Mouse (Mus musculus): ENCODE results near the gene Ctnnb1.

DNA sequence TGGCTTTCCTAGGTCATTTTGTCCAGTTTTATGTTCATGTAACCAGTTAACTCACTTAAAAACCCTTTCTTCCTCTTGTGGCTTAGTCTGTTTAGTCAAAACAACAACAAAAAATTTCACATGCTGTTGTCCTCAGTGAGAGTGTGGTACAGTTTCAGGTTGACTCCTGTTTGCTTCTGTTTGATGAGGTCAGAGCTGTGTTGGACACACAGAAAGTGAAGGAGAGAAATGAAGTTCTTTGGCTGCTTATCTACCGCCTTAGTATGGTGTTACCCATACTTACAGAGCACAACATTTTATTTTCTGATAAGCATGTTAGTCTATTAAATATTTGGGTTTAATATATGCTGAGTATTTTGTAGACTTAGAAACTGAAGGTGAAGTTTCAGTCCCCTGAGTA lies 14.7 kb downstream of the Ctnnb1 start:
- TF ChIP-seq POLR2A (IDR thresholded peaks at IDR 0.05; ENCODE audit: borderline replicate concordance, extremely low read depth, insufficient read depth, insufficient read length, poor library complexity, severe bottlenecking) (no peak), CTCF (IDR thresholded peaks at IDR 0.05; ENCODE audit: borderline replicate concordance, extremely low read depth, insufficient read depth, insufficient read length) (no peak)
